Comparison of ENCODE assay signal across 9 mouse cellular contexts in the genomic region with DNA sequence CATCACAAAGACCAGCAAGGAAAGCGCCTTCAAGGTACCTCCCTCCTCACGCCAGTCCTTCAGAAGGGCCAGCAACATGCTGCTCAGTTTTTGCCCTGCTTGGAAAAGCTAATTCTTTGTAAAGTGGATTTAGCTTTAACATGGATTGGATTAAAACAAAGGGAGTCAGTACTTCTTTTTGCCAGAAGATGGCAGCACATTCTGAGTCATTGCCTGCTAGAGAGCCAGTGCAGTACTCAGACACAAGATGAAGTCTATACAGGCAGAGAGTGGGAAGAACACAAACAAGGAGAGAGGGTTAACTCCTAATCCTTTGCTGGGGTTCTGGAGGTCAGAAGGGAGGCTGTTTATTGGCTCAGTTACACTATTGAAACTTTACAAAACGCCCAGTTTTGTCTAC. TPM values are rescaled to one million over a fixed set of nuclear protein-coding genes. Genes with fewer than 3 reads are reported as not detected.
DNase-seq lines count a peak whose midpoint lies in the region; ATAC-seq and TF ChIP-seq lines count a peak whose summit lies in the region.
"Had no signal": no experiment of that assay in that cellular context is flagged by ENCODE, and none has a peak within 500 bp of the region (broad histone marks: within the 10 kb centered on the region; RNA-seq: fewer than 3 reads in every experiment).

No protein-coding gene starts in this region.

- no peaks in the 10 kb centered on the region for H3K9me3 ChIP-seq in heart, embryonic 12.5 days (replicated peaks)
- H3K9me3 ChIP-seq in hindbrain, embryonic 14.5 days (ENCODE audit: control insufficient read depth, low read length): no peaks in the 10 kb centered on the region
- no peaks in the 10 kb centered on the region for H3K9me3 ChIP-seq in midbrain, embryonic 15.5 days
- H3K9me3 ChIP-seq: liver, embryonic 15.5 days had no signal

- H3K27me3 ChIP-seq in heart, adult 2 months (ENCODE audit: control insufficient read depth, insufficient read depth, low read length): no peaks in the 10 kb centered on the region
- H3K27me3 ChIP-seq in heart, embryonic 12.5 days (replicated peaks): no peaks in the 10 kb centered on the region
- no peaks in the 10 kb centered on the region for H3K27me3 ChIP-seq in hindbrain, embryonic 14.5 days (ENCODE audit: control insufficient read depth, insufficient read depth, low read length)
- H3K27me3 ChIP-seq in midbrain, embryonic 15.5 days (replicated peaks): no peaks in the 10 kb centered on the region
- H3K27me3 ChIP-seq: liver, embryonic 15.5 days had no signal

- intact Hi-C loops in heart, adult 2 months (cut with DNase I): loop anchor here (1.0 to 2.0 kb wide), 2 partner anchors 158 to 222 kb away; no protein-coding TSS in a partner anchor
- intact Hi-C loops in left cerebral cortex, adult 2 months (cut with DNase I): no loop called here

- H3K4me1 ChIP-seq in heart, adult 2 months (ENCODE audit: control insufficient read depth, insufficient read depth, low read length): no peaks in the 10 kb centered on the region; the same call in 1 of the 2 replicates
- 0 out of 2 replicates have a peak, but pooled peaks cover 3% of the 10 kb centered on the region for H3K4me1 ChIP-seq in heart, embryonic 12.5 days (replicated peaks)
- no peaks in the 10 kb centered on the region for H3K4me1 ChIP-seq in hindbrain, embryonic 14.5 days (replicated peaks; ENCODE audit: control insufficient read depth, insufficient read depth, low read length)
- H3K4me1 ChIP-seq in midbrain, embryonic 15.5 days: no peaks in the 10 kb centered on the region; the same call in 1 of the 2 replicates
- H3K4me1 ChIP-seq: liver, embryonic 15.5 days had no signal

- TF ChIP-seq EP300 in heart, adult 2 months (IDR thresholded peaks at IDR 0.05; ENCODE audit: insufficient read depth, low read depth, low read length): no peak

- peak in 1 of 2 experiments; percentile 18 for DNase-seq in heart, adult 2 months
- peak; percentile 64 for DNase-seq in R1 (ENCODE audit: low read depth, low spot score)
- peak; percentile 91 for DNase-seq in embryo, embryonic 10.5 days (ENCODE audit: low spot score)
- DNase-seq in hindbrain, embryonic 14.5 days (ENCODE audit: low spot score): peak; percentile 86
- peak; percentile 49 to 56 for DNase-seq in left cerebral cortex, adult 2 months (ENCODE audit: extremely low spot score in 1 of 2, low spot score in 2 of 2)
- DNase-seq in spleen, postnatal 4 days (ENCODE audit: low spot score in 2 of 2): peak; percentile 56 to 77

- no peaks in the 10 kb centered on the region for H3K36me3 ChIP-seq in heart, adult 2 months (ENCODE audit: control insufficient read depth, insufficient read depth, low read length)
- H3K36me3 ChIP-seq in heart, embryonic 12.5 days: peaks cover 35% of the 10 kb centered on the region
- H3K36me3 ChIP-seq in hindbrain, embryonic 14.5 days (replicated peaks; ENCODE audit: control insufficient read depth, insufficient read depth): peaks cover 39% of the 10 kb centered on the region
- H3K36me3 ChIP-seq in midbrain, embryonic 15.5 days (replicated peaks): peaks cover 3% of the 10 kb centered on the region; the same call in 1 of the 2 replicates

- TF ChIP-seq POLR2A in heart, adult 2 months (IDR thresholded peaks at IDR 0.05; ENCODE audit: insufficient read depth, low read depth, low read length): no peak

- no peak overlapping the region for H3K27ac ChIP-seq in heart, adult 2 months
- no peak overlapping the region for H3K27ac ChIP-seq in heart, embryonic 12.5 days (ENCODE audit: poor library complexity, severe bottlenecking)
- H3K27ac ChIP-seq in hindbrain, embryonic 14.5 days: no peak overlapping the region
- no peak overlapping the region for H3K27ac ChIP-seq in left cerebral cortex, adult 2 months
- H3K27ac ChIP-seq in midbrain, embryonic 15.5 days: peak overlapping the region; percentile 43; the same call in 1 of the 2 replicates
- H3K27ac ChIP-seq: liver, embryonic 15.5 days had no signal

- no peak overlapping the region for H3K4me3 ChIP-seq in heart, adult 2 months
- no peak overlapping the region for H3K4me3 ChIP-seq in heart, embryonic 12.5 days
- no peak overlapping the region for H3K4me3 ChIP-seq in hindbrain, embryonic 14.5 days (replicated peaks; ENCODE audit: low read length)
- H3K4me3 ChIP-seq in left cerebral cortex, adult 2 months: no peak overlapping the region
- H3K4me3 ChIP-seq in midbrain, embryonic 15.5 days: no peak overlapping the region
- H3K4me3 ChIP-seq: liver, embryonic 15.5 days had no signal

- WGBS in heart, adult 2 months: 34% methylated on average over 3 of the region's 3 CpGs
- 36% methylated on average over 3 of the region's 3 CpGs for WGBS in heart, embryonic 12.5 days
- WGBS in hindbrain, embryonic 14.5 days: 45% methylated on average over 3 of the region's 3 CpGs
- 50% methylated on average over 3 of the region's 3 CpGs for WGBS in midbrain, embryonic 15.5 days

- no peak overlapping the region for H3K4me2 ChIP-seq in heart, embryonic 12.5 days
- H3K4me2 ChIP-seq in hindbrain, embryonic 14.5 days (replicated peaks): no peak overlapping the region
- no peak overlapping the region for H3K4me2 ChIP-seq in midbrain, embryonic 15.5 days
- H3K4me2 ChIP-seq: liver, embryonic 15.5 days had no signal

- H3K9ac ChIP-seq in heart, adult 2 months (ENCODE audit: low read depth, low read length): no peak overlapping the region
- H3K9ac ChIP-seq in heart, embryonic 12.5 days: no peak overlapping the region
- no peak overlapping the region for H3K9ac ChIP-seq in hindbrain, embryonic 14.5 days
- no peak overlapping the region for H3K9ac ChIP-seq in midbrain, embryonic 15.5 days
- H3K9ac ChIP-seq: liver, embryonic 15.5 days had no signal

- no peak for ATAC-seq in heart, embryonic 12.5 days (ENCODE audit: insufficient number of reproducible peaks, low FRiP score)
- 0 out of 2 replicates have a peak, but pooled peaks have one; percentile 55 for ATAC-seq in hindbrain, embryonic 14.5 days (ENCODE audit: low FRiP score)
- no peak for ATAC-seq in midbrain, embryonic 15.5 days (replicated peaks)

- TF ChIP-seq CTCF in heart, adult 2 months (IDR thresholded peaks at IDR 0.05): peak; percentile 96
- TF ChIP-seq CTCF in left cerebral cortex, adult 2 months (IDR thresholded peaks at IDR 0.05): peak; percentile 91

- H3K79me2 ChIP-seq in heart, adult 2 months (replicated peaks; ENCODE audit: control insufficient read depth, insufficient read depth, low read length): no peaks in the 10 kb centered on the region

RNA-seq across cellular contexts. Expression of a gene that starts 17.6 kb away (rescaled TPM):
- 100 to 1,000 TPM; 106 to 122 TPM for total RNA-seq in heart, adult 2 months (2021)
- 67.8 and 96.1 TPM in 2 replicates for polyA plus RNA-seq in heart, adult 2 months (2012; rRNA removed)
- polyA plus RNA-seq in heart, embryonic 12.5 days (2016; fragmentation: Nextera tagmentation; extraction: Ambion mirVana): 383 and 424 TPM in 2 replicates
- 452 and 483 TPM in 2 replicates for polyA plus RNA-seq in hindbrain, embryonic 14.5 days (2014; fragmentation: Nextera tagmentation; extraction: Ambion mirVana)
- 100 to 1,000 TPM; 126 to 153 TPM for total RNA-seq in left cerebral cortex, adult 2 months (2021)
- 387 and 390 TPM in 2 replicates for polyA plus RNA-seq in midbrain, embryonic 15.5 days (2015; fragmentation: Nextera tagmentation; extraction: Ambion mirVana)

RNA-seq across cellular contexts. Expression of a gene that starts 40.4 kb away (rescaled TPM):
- total RNA-seq in heart, adult 2 months (2021): not detected
- polyA plus RNA-seq in heart, adult 2 months (2012; rRNA removed): not detected in 2 replicates
- polyA plus RNA-seq in heart, embryonic 12.5 days (2016; fragmentation: Nextera tagmentation; extraction: Ambion mirVana): 1.1 TPM in 2 replicates
- polyA plus RNA-seq in hindbrain, embryonic 14.5 days (2014; fragmentation: Nextera tagmentation; extraction: Ambion mirVana): 0.39 and 1.1 TPM in 2 replicates
- not detected for total RNA-seq in left cerebral cortex, adult 2 months (2021)
- 1.6 and 1.9 TPM in 2 replicates for polyA plus RNA-seq in midbrain, embryonic 15.5 days (2015; fragmentation: Nextera tagmentation; extraction: Ambion mirVana)

RNA-seq across cellular contexts. Expression of a gene that starts 48.5 kb away (rescaled TPM):
- total RNA-seq in heart, adult 2 months (2021): 10 to 100 TPM; 10.8 to 12.9 TPM
- polyA plus RNA-seq in heart, adult 2 months (2012; rRNA removed): 5.8 and 12.3 TPM in 2 replicates
- polyA plus RNA-seq in heart, embryonic 12.5 days (2016; fragmentation: Nextera tagmentation; extraction: Ambion mirVana): 10.4 and 11.3 TPM in 2 replicates
- 3.8 and 5.3 TPM in 2 replicates for polyA plus RNA-seq in hindbrain, embryonic 14.5 days (2014; fragmentation: Nextera tagmentation; extraction: Ambion mirVana)
- total RNA-seq in left cerebral cortex, adult 2 months (2021): 10 to 100 TPM; 15.1 to 15.4 TPM
- polyA plus RNA-seq in midbrain, embryonic 15.5 days (2015; fragmentation: Nextera tagmentation; extraction: Ambion mirVana): 9.5 and 11.2 TPM in 2 replicates

RNA-seq across cellular contexts. Expression of a gene that starts 48.6 kb away (rescaled TPM):
- 100 to 1,000 TPM; 108 to 111 TPM for total RNA-seq in heart, adult 2 months (2021)
- 15.8 and 19.6 TPM in 2 replicates for polyA plus RNA-seq in heart, adult 2 months (2012; rRNA removed)
- polyA plus RNA-seq in heart, embryonic 12.5 days (2016; fragmentation: Nextera tagmentation; extraction: Ambion mirVana): 150 TPM in 2 replicates
- 172 and 185 TPM in 2 replicates for polyA plus RNA-seq in hindbrain, embryonic 14.5 days (2014; fragmentation: Nextera tagmentation; extraction: Ambion mirVana)
- total RNA-seq in left cerebral cortex, adult 2 months (2021): 100 to 1,000 TPM; 168 to 171 TPM
- polyA plus RNA-seq in midbrain, embryonic 15.5 days (2015; fragmentation: Nextera tagmentation; extraction: Ambion mirVana): 180 and 190 TPM in 2 replicates
